ENCODE assay signal across 7 mouse cellular contexts in the genomic region with DNA sequence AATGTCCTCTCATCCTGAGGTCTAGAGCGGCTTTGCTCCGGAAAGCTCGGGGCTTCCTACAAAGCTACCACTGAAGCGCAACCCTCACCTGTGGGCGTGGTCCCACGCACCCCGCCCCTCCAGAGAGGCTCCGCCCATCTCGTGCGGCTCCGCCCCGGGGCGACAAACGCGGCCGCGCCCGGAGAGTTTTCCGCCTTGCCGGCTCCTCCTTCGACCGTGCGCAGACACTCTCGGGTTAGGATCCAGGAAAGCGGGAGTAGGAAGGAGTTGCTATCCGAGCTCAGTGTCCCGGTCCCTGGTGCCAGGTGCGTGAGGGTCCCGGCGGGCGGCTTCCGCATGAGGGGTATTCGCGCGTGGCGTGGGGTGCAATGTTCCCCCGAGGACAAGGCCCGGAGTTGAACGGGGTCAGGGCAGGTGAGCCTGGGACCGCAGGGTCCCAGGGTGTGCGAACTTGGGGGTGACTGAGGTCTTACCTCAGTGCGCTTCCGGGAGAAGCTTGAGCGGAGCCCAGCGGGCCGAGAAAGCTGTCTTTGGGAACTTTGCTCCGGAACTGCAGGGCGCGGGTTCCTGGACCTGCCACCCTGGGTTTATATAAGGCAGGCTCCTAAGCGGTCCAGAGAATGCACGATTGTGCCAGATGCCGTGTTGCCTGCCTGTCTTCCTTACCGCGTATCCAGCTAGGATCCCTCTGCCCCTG. TPM values are rescaled to one million over a fixed set of nuclear protein-coding genes. Genes with fewer than 3 reads are reported as not detected.
DNase-seq lines count a peak whose midpoint lies in the region; ATAC-seq and TF ChIP-seq lines count a peak whose summit lies in the region.

A gene (plus strand): TSS at position 166 of the 697 bp plus-strand sequence.

- H3K36me3 ChIP-seq in midbrain, embryonic 11.5 days (ENCODE audit: control insufficient read depth, insufficient read depth, low read length) = no peaks in the 10 kb centered on the region
- no peaks in the 10 kb centered on the region for H3K36me3 ChIP-seq in small intestine, adult 2 months (ENCODE audit: control insufficient read depth, insufficient read depth, low read length)

- intact Hi-C loops in gastrocnemius, postnatal 14 days (cut with DNase I; ENCODE audit: low total_unique reads) = no loop called here
- intact Hi-C loops in left cerebral cortex, postnatal 4 days (cut with DNase I) = no loop called here

- H3K4me2 ChIP-seq in midbrain, embryonic 11.5 days = peak within 1 kb of the TSS; percentile 97

- peak within 1 kb of the TSS; percentile 82 for H3K4me3 ChIP-seq in cortical plate, adult 2 months (ENCODE audit: insufficient read depth, low read length)
- H3K4me3 ChIP-seq in midbrain, embryonic 11.5 days (ENCODE audit: low read depth, low read length) = peak within 1 kb of the TSS; percentile 50
- H3K4me3 ChIP-seq in small intestine, adult 2 months (ENCODE audit: low read depth, low read length) = peak within 1 kb of the TSS; percentile 82

- peak; percentile 91 to 97 for DNase-seq in adrenal gland, adult (ENCODE audit: inconsistent age in 2 of 2, low spot score in 1 of 2)
- DNase-seq in gastrocnemius, postnatal 14 days = peak; percentile 86
- peak; percentile 95 for DNase-seq in induced T-regulatory cell, adult 2 months (ENCODE audit: low read depth)
- DNase-seq in left cerebral cortex, postnatal 4 days = peak; percentile 33
- DNase-seq in midbrain, embryonic 11.5 days (ENCODE audit: low spot score, missing footprints) = peak; percentile 95

- no peaks in the 10 kb centered on the region for H3K9me3 ChIP-seq in midbrain, embryonic 11.5 days (ENCODE audit: control insufficient read depth, low read length)

- peaks cover 25% of the 10 kb centered on the region; the same call in 1 of the 2 replicates for H3K27me3 ChIP-seq in midbrain, embryonic 11.5 days (ENCODE audit: control insufficient read depth, insufficient read depth, low read length)
- H3K27me3 ChIP-seq in small intestine, adult 2 months (ENCODE audit: control insufficient read depth, insufficient read depth, low read length) = no peaks in the 10 kb centered on the region

- H3K4me1 ChIP-seq in cortical plate, adult 2 months (ENCODE audit: control insufficient read depth, insufficient read depth, low read length) = no peaks in the 10 kb centered on the region; the same call in 1 of the 2 replicates
- H3K4me1 ChIP-seq in midbrain, embryonic 11.5 days (ENCODE audit: control insufficient read depth, insufficient read depth, low read length) = no peaks in the 10 kb centered on the region; the same call in 1 of the 2 replicates
- H3K4me1 ChIP-seq in small intestine, adult 2 months (ENCODE audit: control insufficient read depth, insufficient read depth, insufficient read length, low read length) = peaks cover 21% of the 10 kb centered on the region

- WGBS in midbrain, embryonic 11.5 days = under 1% methylated on average over 54 of the region's 54 CpGs
- WGBS in small intestine, adult 2 months = under 1% methylated on average over 54 of the region's 54 CpGs

- H3K9ac ChIP-seq in midbrain, embryonic 11.5 days (ENCODE audit: low read length) = peak within 1 kb of the TSS; percentile 59

- H3K27ac ChIP-seq in cortical plate, adult 2 months (ENCODE audit: insufficient read depth, low read length) = peak within 1 kb of the TSS; percentile 61; the same call in 1 of the 2 replicates
- H3K27ac ChIP-seq in midbrain, embryonic 11.5 days (ENCODE audit: low read depth, low read length) = no peak within 1 kb of the TSS
- H3K27ac ChIP-seq in small intestine, adult 2 months (ENCODE audit: insufficient read depth, low read depth, low read length) = peak within 1 kb of the TSS; percentile 99

- TF ChIP-seq POLR2A in cortical plate, adult 2 months (IDR thresholded peaks at IDR 0.05; ENCODE audit: extremely low read depth, insufficient read depth, low read length) = peak; percentile 79
- TF ChIP-seq POLR2A in small intestine, adult 2 months (IDR thresholded peaks at IDR 0.05; ENCODE audit: low read depth, low read length) = peak; percentile 94

- no peak for TF ChIP-seq CTCF in cortical plate, adult 2 months (IDR thresholded peaks at IDR 0.05; ENCODE audit: extremely low read depth, insufficient read depth, low read length)
- no peak for TF ChIP-seq CTCF in small intestine, adult 2 months (IDR thresholded peaks at IDR 0.05; ENCODE audit: extremely low read depth, insufficient read length, insufficient replicate concordance, low read depth, low read length)

- ATAC-seq in midbrain, embryonic 11.5 days (ENCODE audit: low FRiP score) = peak; percentile 64

RNA-seq across cellular contexts. Expression of the gene that starts here (rescaled TPM):
- 32.7 and 37.3 TPM in 2 replicates for polyA plus RNA-seq in cortical plate, adult 2 months (2012; rRNA removed)
- total RNA-seq in gastrocnemius, postnatal 14 days (2021) = 10 to 100 TPM; 83.7 to 85.1 TPM
- 1 to 10 TPM; 7.3 to 9.2 TPM for total RNA-seq in left cerebral cortex, postnatal 4 days (2021)
- 3.0 and 4.0 TPM in 2 replicates for polyA plus RNA-seq in midbrain, embryonic 11.5 days (2014; fragmentation: Nextera tagmentation; extraction: Ambion mirVana)
- 71.5 and 153 TPM in 2 replicates for polyA plus RNA-seq in small intestine, adult 2 months (2012; rRNA removed)

Comparison
In these comparisons a context has a peak if more than half of its experiments do, and no peak if none do; other contexts are left out.
1. RNA of the gene that starts here (total RNA-seq): 83.7 to 85.1 TPM in gastrocnemius, postnatal 14 days; 7.3 to 9.2 TPM in left cerebral cortex, postnatal 4 days; every median in the first group is over 4 times any median in the second.
2. DNase-seq: peak in every context shown above with its lines; median percentile 95 in induced T-regulatory cell, adult 2 months; 95 in midbrain, embryonic 11.5 days; 94 in adrenal gland, adult; 86 in gastrocnemius, postnatal 14 days; 33 in left cerebral cortex, postnatal 4 days.
3. Peak in every context shown above with its lines, with median percentiles within 50 percentile points of each other: H3K4me3 ChIP-seq.